Mouse (Mus musculus) retina, embryonic 14.5 days (tissue): ENCODE data around the gene March10.
A peak's percentile ranks its signal among the peaks of the same experiment; 100 is the strongest.

Source experiments
- DNase-seq: peaks from one replicate; pipeline ENCODE4 v3.0.0-alpha.2; 2015; ENCODE audit warnings: low spot score

Gene March10

DNA sequence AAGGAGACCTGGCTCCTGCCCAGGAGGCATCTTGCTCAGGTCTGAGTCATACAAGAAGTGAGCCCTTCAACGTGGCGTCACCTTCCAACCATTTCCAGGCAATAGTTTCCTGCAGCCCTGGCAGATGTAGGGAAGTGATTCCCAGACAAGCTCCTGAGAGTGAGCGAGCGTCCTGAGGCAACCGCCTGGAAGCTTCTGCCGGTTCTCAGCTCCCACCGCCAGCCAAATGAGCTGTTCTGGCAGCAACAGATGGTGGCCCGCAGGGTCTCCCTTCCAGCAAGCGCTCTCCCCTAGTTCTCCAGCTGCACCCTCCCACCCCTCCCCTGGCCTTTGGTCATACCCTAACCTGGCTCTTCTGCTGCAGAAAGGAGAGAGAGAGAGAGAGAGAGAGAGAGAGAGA is 54.2 kb downstream of the March10 start:
- peak; percentile 31 for DNase-seq

DNA sequence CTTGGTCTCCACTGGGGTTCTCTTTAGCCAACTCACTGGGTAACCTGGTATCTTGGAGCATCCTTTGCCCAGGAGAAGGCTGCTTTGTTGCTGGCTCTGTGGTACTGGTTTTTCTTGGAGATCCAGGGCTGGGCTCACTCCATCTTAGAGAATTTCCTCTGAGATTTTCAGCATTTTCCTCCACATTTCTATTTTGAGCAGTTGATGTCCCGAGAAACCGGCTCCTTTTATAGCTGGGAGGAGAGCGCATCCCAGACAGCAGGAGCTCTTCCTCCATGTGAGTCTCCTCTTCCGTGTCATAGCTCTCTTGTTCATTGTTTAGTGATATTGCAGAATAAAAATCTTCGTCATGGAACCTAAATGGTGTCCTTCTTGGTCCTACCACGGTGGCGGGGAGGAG is 66.2 kb downstream of the March10 start:
- DNase-seq = no peak

DNA sequence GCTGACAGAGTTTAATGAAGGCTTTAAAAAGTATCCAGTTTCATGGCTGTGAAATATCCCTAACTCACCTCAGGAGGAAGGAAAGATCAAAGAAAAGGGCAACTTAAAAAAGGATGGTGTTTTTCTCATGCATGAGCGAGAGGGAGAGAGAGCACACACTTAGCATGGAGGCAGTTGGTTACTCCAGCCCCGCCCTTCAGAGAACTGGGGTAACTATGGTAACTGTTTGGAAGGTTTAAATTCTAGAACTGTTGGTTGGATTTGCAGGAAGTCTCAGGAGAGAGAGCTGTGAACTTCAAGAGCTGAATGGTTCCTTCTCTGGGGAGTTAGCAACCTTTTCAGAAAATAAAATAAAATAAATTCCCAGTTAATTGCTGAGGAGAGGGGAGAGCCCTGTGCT is 67.9 kb downstream of the March10 start:
- no peak for DNase-seq

DNA sequence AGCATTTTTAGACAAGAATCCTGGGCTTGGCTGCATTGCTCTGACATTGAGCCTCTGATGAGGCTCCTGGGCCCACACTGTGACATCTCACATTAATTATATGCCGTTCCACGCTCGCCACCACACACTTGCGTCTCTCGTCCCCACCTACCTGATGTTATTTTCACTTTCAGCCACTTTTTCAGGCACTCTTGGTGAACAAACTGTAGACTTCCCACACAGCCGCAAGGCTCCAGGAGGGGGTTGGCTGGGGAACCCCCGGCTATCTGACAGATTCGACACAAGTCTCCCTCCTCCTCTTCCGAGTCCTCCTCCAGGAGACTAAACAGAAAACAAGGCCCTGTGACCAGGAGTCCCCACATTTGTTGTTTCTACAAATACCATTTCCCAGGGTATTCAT is 71.3 kb downstream of the March10 start:
- no peak for DNase-seq

DNA sequence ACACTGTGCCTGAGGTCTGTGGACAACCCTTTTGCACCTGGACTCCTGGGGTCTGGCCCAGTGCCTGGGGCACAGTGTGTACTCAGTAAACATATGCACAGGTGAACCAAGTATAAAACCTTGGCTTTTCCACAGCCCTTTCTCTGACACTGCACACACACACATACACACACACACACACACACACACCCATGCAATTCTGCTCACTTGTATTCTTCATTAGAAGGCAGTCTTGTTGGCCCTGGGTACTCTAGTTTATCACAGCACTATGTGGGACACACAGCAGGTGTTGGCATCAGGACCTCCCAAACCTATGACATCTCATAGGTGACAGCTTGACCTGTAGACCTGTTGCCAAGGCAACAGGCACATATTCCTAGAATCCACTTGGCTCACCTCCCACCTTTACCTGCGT is 80.7 kb downstream of the March10 start:
- DNase-seq = no peak

DNA sequence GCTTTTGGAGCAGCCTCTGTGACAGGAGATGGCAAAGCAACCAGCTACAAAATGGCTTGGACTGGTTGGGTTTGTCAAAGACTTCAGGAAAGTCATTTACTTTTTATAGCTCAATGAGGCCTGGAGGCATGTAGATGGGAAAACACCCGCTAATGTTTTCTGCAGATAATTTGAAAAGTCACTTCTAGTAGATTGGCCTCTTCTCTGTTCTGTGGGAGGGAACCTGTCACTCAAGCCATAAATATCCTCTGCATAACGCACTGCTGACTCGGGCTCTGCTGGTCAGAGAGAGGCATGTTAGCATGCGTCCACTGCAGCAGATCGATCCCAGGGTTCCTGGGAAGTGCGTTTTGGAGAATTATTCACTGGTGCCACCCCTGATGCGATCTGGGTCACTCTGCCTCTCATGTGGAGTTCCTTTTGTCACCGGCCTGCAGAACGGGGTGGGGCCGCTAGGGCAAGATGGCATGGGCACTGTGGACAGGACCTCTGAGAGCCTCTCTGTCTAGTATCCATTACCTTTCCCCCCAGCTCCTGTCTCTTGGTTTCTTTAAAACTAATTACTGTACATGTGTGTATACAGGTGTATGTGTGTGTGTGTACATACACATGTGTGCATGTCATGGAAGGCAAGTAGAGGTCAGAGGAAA is 81.9 kb downstream of the March10 start:
- DNase-seq = no peak

DNA sequence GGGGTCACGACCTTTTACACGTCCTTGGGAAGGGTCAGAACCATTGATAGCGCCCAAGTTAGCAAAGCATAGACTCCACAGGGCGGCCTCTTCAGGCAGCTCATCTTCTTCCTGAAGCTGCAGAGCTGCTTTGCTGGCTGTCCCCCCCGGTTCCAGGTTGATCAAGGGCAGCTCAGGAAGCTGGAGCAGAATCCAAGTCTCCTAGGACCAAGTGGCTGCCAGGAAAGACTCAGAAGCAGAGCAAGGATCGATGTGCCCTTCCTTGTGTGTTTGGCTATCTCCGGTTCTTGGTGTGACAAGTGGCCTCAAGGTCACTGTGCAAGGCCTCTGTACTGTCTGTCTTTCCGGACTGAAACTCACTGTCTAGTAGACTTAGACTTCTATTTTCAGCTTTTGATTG is 82.7 kb downstream of the March10 start:
- no peak for DNase-seq

DNA sequence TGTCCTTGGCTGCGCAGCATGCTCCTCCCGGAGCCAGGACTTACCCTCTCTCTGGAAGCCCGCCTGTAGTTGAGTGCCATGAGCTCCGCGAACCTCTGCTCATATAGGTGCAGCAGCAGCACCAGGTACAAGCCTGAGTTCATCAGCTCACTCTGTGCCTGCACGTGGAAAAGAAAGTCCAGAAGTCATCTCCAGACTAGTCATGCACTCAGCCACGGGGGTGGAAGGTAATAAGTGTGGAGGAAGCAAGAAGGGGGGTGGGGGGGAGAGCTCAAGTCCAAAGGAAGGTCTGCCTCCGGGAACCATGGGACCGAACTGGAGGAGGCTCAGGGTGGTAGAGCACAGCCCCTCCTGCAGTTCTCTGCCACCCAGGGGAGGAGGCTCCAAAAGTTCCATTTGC is 84.7 kb downstream of the March10 start:
- no peak for DNase-seq

DNA sequence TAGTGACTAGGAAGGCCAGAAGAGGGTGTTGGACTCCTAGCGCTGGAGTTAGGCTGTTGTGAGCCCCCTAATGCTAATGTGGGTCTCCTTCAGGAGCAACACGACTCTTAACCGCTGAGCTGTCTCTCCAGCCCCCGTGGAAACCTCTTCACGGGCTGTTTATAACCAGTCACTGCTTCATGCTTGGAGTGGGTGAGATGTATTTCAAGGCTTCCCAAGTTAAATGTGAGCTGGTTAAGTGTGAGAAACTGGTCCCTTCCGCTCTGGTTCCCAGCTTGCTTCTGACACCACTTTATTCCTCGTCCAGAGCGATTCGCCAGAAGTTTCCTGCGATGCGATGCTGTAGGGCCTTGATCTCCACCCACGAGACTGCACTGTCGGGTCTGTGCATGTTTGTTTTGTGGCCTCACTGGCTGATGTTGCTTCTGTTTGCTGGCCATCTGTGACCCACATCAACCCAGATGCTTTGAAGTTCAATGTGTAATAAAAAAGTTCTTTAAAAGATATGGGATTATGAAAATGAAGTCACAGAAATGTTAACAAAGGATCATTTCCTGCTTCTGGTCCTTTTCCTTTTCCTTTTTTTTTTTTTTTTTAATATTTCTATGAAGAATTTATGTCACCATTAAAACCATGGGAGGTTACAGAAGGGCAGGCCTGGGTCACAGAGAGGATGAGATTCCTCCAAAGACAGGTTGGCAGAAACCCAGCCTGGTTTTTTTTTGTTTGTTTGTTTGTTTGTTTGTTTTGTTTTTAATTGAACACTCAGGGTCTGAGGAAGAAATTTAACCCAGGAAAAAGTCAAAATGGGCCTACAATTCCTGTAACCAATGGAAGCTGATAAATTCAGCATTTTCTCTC is 86.8 kb downstream of the March10 start:
- DNase-seq = no peak

DNA sequence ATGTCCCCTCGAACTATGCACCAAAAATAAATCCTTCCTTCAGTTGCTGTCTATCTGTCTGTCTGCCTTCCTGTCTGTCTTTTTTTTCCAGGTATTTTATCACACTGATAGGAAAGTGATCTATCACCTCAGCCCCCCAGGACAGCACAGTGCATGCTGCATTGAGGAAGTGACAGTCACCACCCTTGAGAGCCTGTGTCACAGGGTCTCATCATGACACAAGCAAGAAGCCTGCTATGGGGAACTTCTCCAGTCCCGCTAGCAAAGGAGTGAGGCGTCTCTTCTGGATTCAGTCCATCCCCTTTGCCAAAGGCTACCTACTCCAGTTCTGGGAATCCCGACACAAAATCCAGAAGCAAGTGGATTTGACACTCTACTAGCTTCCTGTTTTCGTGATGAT is 87.7 kb downstream of the March10 start:
- no peak for DNase-seq

DNA sequence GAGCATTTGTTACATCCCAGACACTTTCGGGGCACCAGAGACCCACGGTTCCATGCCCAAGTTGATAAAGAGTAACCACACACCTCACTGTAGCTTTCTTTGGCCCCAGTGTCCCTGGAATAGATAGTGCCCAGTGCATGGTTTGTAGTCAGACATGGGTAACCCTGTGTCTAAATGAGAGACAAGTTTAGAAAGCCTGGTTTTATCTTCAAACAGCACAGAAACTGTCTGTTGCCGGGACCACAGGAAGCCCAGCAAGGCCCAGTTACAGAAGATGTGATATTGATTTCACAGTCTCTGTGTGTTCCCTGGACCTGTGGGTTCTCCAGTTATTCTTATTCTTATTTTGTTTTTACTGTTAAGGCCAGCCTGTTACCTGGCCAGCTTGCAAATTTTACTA is 89.4 kb downstream of the March10 start:
- DNase-seq = no peak

DNA sequence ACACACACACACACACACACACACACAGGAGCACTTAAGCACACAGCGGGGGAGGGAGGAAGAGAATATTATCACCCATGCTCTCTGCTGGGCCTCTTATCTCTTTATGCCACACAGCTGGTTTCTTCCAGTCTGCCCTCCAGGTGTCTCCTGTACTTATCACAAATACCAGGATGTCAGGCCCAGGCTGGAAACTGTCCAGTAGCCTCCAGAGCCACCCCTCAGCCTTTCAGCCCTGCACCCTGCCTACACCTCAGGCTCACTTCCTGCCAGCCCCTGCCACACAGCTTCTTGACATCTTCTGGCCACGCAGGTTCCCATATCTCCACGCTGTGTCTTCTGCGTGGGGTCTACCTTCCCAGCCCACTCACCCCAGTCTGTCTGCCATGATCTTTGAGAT is 90.5 kb downstream of the March10 start:
- DNase-seq = no peak

DNA sequence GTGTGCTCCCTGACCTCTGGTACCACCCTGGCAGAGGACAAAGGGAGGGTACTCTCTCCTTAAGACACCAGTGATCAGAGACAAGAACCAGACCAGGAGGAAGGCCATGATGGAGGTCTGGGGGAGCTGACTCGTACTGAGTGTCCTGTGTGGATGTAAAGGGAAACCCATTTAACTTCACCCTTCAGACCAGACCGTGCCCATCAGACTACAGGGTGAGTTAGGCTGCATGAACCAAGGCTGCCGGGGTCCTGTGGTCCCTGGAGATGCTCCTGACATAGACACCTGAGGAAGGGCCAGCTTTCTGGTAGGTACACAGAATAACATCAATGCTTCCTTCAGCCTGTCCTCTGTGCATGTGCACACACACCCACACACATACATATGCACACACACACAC is 90.9 kb downstream of the March10 start:
- no peak for DNase-seq

DNA sequence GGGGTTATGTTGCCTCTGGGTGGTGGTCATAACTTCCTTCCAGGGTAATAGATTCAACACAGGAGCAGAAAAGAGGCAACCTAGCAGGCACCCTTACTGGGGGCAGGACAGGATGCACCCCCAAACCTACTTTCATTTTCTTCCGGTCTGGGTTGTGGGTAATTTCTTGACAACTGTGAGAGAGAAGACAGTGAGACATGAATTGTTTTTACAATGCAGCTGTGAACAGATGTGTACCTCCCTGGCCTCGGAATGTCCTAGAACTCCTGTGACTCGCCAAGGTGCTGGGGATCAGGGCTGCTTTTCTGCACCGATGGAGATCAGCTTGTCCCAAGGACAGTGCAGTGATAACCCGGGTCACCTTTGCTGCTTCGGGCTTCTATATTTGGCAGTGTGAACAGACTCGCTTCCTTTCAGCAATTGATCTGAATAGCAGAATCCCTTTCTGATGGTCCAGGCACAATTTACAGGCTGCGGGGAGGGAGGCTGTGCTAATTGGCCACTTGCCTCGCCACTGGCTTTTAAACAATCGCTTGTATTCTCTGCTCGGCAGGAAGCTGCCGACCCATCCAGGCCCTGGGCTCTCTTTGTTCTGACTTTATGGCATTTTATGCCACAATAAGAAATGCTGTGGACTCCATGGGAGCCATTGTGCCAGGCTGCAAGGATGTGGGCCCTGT is 92.0 kb downstream of the March10 start:
- peak; percentile 48 for DNase-seq

DNA sequence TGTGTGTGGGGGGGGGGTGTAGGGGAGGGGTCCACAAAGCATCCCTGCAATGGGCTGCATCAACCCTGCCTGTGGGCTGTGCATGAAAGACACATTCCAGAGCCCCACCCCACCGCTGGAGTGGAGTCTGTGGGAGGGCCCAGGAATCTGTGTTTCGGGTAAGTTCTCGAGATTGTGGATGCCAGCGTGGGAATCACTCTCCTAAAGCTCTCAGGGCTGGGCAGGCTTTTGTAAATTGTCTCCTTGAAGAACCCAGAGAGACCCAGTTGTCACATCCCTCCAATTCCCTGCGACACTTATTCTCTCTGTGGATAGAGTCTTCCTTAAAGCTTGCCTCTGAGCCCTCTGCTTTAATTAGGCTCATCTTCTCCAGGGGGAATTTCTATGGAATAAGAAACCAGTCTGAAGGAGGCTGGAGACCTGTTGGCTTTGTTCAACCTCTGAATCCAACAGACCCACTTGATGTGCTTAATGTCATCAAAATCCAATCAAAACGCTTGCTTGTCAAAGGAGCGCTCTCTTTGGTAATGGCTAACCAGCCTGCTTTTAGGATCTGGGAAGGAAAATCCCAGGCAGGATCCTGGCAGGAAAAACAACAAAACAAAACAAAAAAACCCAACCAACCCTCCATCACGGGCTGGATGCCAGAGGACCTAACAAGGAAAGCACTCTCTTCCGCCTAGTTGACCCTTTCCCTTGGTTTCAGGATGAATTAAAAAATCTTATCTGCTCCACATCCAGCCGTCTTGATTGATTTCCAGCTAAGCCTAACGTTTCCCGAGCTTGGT is 92.7 kb downstream of the March10 start:
- DNase-seq = peak; percentile 37

DNA sequence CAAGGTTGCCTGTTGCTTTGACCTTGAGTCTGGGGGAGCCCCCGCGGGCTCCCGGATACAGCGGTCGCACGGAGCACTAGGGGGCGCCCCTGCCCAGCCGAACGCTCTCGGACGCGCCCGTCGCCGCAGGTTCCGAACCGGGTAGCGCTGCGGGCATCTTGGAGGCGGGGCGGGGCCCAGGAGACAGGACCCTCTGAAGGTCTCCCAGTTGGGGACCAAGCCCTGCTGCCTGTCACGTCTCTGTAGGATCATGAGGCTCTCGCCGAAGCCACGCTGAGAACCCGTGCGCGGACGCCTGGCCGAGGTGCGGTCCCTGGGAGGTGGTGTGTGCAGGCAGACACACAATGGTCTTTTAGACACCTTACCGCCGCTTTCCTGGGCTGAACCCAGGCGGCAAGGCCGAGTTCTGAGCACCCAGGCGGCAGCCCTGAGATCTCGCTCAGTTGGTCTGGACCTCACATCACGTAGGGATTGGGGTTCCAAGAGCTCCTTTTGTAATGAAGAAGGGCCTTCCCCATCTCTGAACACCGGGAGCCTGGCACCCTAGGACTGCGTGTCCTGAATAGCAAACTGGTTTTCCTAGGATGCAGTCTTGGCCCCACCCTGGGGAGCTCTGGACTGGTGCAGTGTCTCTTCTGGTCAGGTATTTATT is 93.5 kb downstream of the March10 start:
- peak; percentile 86 for DNase-seq

DNA sequence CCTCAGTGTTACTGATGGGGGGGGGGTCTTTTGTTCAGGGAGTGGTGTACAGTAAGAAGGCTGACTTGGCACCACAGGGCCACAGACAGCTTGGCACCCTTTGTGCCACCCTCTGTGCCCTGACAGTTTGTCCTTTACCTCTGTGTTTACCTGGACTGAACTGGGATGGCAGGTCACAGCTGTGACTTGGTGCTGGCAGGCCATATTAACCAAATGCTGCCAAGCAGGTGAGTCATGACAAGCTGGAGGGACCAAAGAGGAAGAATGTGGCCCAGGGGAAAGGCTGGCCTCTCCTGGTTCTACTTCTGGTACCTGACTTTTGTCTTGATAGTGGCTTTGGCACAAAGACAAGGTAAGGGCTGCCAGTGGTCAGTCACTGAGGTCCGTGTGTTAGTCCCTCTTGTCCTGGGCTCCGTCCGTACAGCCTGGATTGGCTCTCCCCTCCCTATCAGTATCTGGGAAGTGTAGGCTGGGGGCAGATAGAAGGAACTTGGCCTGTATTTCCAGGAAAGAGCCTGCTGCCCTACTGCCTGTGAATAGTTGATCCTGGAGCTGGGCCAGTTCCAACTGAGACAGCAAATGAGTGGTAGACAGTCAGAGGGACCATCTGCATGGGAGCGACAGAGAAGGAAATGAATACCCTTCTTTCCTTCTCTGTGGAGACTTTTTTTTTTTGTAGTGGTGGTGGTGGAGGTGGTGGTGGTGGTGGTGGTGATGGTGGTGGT is 94.3 kb downstream of the March10 start:
- DNase-seq = no peak

DNA sequence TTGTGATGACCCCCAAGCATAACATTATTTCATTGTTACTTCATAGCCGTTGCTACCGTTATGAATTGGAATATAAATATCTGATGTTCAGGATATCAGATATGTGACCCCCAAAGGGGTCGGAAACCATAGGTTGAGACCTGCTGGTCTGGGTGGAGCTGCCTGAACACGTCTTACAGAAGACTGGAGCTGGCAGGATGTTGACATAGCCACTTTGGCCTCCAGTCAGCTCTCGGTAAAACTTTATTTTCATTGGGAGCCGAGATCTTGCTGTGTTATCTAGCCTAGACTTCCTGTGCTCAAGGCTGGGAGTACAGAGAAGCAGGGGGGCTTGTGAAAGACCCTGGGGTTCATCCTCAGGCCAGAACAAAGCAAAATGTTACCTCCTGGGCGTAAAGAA is 100.2 kb downstream of the March10 start:
- no peak for DNase-seq

DNA sequence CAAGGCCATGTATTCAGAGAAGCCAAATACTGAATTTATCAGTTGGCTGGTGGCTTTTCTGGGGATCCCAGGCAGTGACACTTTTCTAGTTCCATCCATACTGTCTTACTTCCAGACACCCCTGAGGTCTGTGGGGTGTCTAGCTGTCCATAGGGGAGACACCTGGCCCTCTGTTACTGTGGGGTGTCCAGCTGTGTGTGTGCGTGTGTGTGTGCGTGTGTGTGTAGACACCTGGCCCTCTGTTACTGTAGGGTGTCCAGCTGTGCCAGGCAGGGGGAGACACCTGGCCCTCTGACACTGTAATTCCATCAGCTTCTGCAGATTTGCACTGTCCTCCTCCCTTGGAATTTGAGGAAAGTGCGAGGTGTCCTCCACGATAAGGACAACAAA is 102.6 kb downstream of the March10 start:
- no peak for DNase-seq

DNA sequence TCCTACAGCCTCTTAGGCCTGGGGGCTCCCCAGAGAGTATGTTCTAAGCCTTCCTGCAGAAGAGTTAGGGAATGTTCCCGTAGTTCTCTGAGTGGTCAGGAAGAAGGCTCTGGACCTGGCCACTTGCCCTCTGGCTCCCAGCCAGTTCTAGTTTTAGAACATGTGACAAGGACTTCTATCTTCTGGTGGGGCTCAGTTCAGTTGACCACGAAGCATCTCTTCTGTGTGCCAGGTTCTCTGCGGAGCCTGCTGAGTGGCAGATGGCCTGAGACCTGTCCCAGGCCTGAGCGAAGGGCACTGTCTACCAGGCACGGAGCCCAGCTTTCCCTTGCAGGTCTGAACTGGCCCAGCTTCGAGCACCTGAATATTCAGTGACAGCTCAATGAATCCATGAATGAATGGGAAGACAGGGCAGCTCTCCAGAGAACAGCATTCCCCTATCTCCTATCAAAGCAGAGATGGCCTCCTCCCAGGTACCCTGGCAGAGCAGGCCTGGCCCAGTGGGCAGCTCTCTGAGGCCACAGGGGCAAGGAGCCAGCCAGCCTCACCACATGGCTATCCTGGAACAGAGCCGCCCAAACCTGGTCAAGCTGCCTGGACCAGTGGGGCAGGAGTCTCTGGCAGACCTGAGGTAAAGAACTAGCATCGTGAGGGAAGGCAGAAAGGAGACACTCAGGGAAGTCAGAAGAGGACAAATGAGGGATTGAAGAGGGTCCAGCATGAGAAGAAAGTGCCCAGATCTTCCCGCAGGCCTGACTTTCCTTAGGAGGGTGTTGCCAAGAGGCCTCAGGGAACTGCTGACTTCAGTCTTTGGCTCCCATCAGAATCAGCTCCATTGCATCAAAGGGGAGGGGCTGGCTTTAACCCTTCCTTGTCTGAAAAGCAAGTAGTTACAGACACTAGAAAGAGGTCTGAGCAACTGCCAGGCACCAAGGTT is 103.3 kb downstream of the March10 start:
- no peak for DNase-seq
